Mouse (Mus musculus) liver, adult 2 months (tissue): Measurements from ENCODE around the gene Lamtor1.

Experiments
- CTCF ChIP-seq: fragments of 200-500 bp; IDR thresholded peaks from 2 replicates; pipeline ENCODE4 v1.5.1; 2011; ENCODE audit warnings: low read depth, low read length, control low read depth
- POLR2A ChIP-seq: fragments of 200-500 bp; IDR thresholded peaks from 2 replicates; pipeline ENCODE4 v1.6.1; 2011; ENCODE audit warnings: low read length, control low read depth; ENCODE audit not compliant: insufficient read depth; ENCODE audit errors: extremely low read depth

GRCm38 (mm10) chr7:101936996-101937395 lies 31.3 kb downstream of the Lamtor1 start:
- TF ChIP-seq CTCF (no peak), POLR2A (no peak)
